In the genomic region with DNA sequence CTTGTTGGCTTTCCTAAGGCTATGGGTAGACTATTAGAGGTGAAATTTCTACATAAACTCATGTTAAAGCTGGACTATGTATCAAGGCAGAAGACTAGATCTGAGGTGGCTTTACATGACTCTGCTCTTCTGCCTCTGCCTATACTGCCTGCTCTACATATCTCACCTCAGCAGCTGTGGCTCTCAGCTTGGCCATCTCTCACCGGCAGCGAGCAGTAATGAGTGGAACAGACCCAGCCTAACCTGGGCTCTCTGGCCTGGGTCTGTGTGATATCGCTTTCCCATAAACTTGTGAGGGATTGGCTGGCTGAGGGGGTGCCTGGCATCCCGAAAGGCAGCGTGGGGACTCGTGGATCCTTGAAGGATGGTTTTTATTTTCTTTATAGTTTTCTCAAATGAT, we compare ENCODE assay signal across 23 mouse cellular contexts.
"Had no signal": no experiment of that assay in that cellular context is flagged by ENCODE, and none has a peak within 500 bp of the region (broad histone marks: within the 10 kb centered on the region; RNA-seq: fewer than 3 reads in every experiment).

No protein-coding gene starts in this region.

- H3K4me3 ChIP-seq: heart, adult 2 months; heart, embryonic 13.5 days; heart, embryonic 15.5 days; hindbrain, embryonic 13.5 days; hindbrain, embryonic 15.5 days; intestine, embryonic 15.5 days; left cerebral cortex, adult 2 months; limb, embryonic 10.5 days; limb, embryonic 12.5 days had no signal

- DNase-seq: gastrocnemius, postnatal 14 days; gastrocnemius, postnatal 36 days; heart, adult 11 months; heart, adult 2 months; heart, postnatal 14 days; heart, postnatal 36 days; kidney, adult 18-20 months; kidney, adult 8-10 months; kidney, postnatal 10 days; kidney, postnatal 25 days; kidney, postnatal 4 days; layer of hippocampus, adult 9-11 months; liver had no signal

- ATAC-seq: hindbrain, postnatal 0 days; intestine, embryonic 15.5 days; intestine, postnatal 0 days had no signal

- H3K27ac ChIP-seq: heart, adult 2 months; heart, embryonic 13.5 days; heart, embryonic 15.5 days; hindbrain, embryonic 13.5 days; hindbrain, embryonic 15.5 days; hindbrain, postnatal 0 days; intestine, embryonic 15.5 days; left cerebral cortex, adult 2 months; limb, embryonic 10.5 days; limb, embryonic 12.5 days had no signal
